ENCODE assay signal across 9 mouse cellular contexts in the genomic region with DNA sequence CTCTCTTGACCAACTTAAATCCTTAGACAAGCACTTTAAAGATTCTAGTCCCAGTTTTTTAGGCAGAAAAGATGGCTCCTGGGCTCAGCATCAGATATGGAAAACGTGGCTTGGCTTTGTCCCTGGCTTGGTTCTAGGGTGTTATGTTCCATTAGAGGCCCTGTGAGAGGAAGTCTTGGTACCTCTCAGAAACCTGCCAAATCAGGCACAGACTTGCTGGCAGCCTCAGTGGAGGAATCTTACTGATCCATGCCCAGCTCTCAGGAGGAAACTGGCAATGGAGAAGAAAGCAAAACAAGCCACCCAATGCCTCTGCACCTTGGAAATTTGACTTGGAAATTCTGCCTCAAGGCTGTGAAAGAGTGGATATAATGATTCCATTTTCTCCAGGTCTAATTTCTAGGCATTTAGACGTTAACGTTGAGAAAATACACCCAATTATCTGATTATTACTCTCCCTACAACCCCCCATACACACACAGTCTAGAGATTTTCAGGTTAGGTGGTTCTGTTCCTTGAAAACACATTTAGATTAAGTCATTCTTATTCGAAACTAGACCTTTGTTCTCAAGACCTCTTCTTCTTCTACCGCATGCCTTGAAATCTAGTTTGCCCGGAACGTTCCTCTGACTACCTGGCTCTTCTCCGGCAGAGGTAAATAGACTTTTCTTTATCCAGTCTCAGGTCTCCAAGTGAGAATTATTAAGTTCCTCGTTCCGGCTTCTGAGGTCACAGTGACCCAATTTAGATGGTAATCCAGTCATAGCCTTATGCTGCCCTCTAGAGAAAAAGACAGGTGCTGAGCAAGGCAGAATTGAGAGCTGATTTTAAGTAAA. TPM values are rescaled to one million over a fixed set of nuclear protein-coding genes. Genes with fewer than 3 reads are reported as not detected.
DNase-seq lines count a peak whose midpoint lies in the region; ATAC-seq lines count a peak whose summit lies in the region.
"Had no signal": no experiment of that assay in that cellular context is flagged by ENCODE, and none has a peak within 500 bp of the region (broad histone marks: within the 10 kb centered on the region; RNA-seq: fewer than 3 reads in every experiment).

No protein-coding gene starts in this region.

- no peaks in the 10 kb centered on the region for H3K36me3 ChIP-seq in neural tube, embryonic 11.5 days (ENCODE audit: control insufficient read depth, insufficient read depth, low read length)

- no peaks in the 10 kb centered on the region for H3K27me3 ChIP-seq in neural tube, embryonic 11.5 days (ENCODE audit: control insufficient read depth, insufficient read depth, low read length)
- H3K27me3 ChIP-seq: liver, embryonic 13.5 days had no signal

- ATAC-seq in frontal cortex, adult (ENCODE audit: low TSS enrichment), result peak; percentile 90
- peak; percentile 58; the same call in 1 of the 2 replicates for ATAC-seq in neural tube, embryonic 11.5 days (ENCODE audit: insufficient read depth, low FRiP score, low TSS enrichment)

- H3K9ac ChIP-seq in neural tube, embryonic 11.5 days (ENCODE audit: low read length), result no peak overlapping the region
- H3K9ac ChIP-seq: liver, embryonic 13.5 days had no signal

- no peaks in the 10 kb centered on the region for H3K9me3 ChIP-seq in neural tube, embryonic 11.5 days (ENCODE audit: control insufficient read depth, low read length)
- H3K9me3 ChIP-seq: liver, embryonic 13.5 days had no signal

- H3K27ac ChIP-seq in neural tube, embryonic 11.5 days (ENCODE audit: low read depth, low read length), result 0 out of 2 replicates have a peak overlapping the region, but pooled peaks have one; percentile 44
- H3K27ac ChIP-seq: liver, embryonic 13.5 days had no signal

- H3K4me2 ChIP-seq in neural tube, embryonic 11.5 days (ENCODE audit: low read depth), result no peak overlapping the region
- H3K4me2 ChIP-seq: liver, embryonic 13.5 days had no signal

- H3K4me3 ChIP-seq in neural tube, embryonic 11.5 days (ENCODE audit: low read depth, low read length), result no peak overlapping the region
- H3K4me3 ChIP-seq: liver, embryonic 13.5 days had no signal

- 0 out of 2 replicates have a peak, but pooled peaks cover 2% of the 10 kb centered on the region for H3K4me1 ChIP-seq in neural tube, embryonic 11.5 days (ENCODE audit: control insufficient read depth, insufficient read depth, low read length)
- H3K4me1 ChIP-seq: liver, embryonic 13.5 days had no signal

- WGBS in neural tube, embryonic 11.5 days, result 48% methylated on average over 10 of the region's 10 CpGs

- no peak for DNase-seq in frontal cortex, postnatal 25 days (ENCODE audit: low spot score in 2 of 2)
- peak; percentile 53 for DNase-seq in ES-CJ7 (ENCODE audit: low read depth, low spot score)
- DNase-seq in embryo, embryonic 11 days, result peak; percentile 83
- DNase-seq in heart, postnatal 4 days, result peak; percentile 39
- DNase-seq in kidney, postnatal 36 days, result peak; percentile 53 to 59
- DNase-seq in neural tube, embryonic 11.5 days (ENCODE audit: low spot score), result peak; percentile 46
- no peak for DNase-seq in ovary, postnatal 36 days (ENCODE audit: low spot score)
- DNase-seq: liver, embryonic 13.5 days had no signal

RNA-seq across cellular contexts. Expression of a gene that starts 7.6 kb away (rescaled TPM):
- 1 to 10 TPM; 6.9 to 7.0 TPM for total RNA-seq in heart, postnatal 4 days (2021)
- 11.9 and 12.3 TPM in 2 replicates for polyA plus RNA-seq in neural tube, embryonic 11.5 days (2014; fragmentation: Nextera tagmentation; extraction: Ambion mirVana)

RNA-seq across cellular contexts. Expression of a gene that starts 29.6 kb away (rescaled TPM):
- total RNA-seq in heart, postnatal 4 days (2021), result 10 to 100 TPM; 12.4 to 16.9 TPM
- polyA plus RNA-seq in neural tube, embryonic 11.5 days (2014; fragmentation: Nextera tagmentation; extraction: Ambion mirVana), result 31.9 and 33.2 TPM in 2 replicates

RNA-seq across cellular contexts. Expression of a gene that starts 49.0 kb away (rescaled TPM):
- total RNA-seq in heart, postnatal 4 days (2021), result under 1 TPM; 0.36 to 0.50 TPM
- polyA plus RNA-seq in neural tube, embryonic 11.5 days (2014; fragmentation: Nextera tagmentation; extraction: Ambion mirVana), result 0.38 and 0.58 TPM in 2 replicates

Comparison
In these comparisons a context has a peak if more than half of its experiments do, and no peak if none do; other contexts are left out.
1. DNase-seq: peak in ES-CJ7 (single experiment), embryo, embryonic 11 days (single experiment), heart, postnatal 4 days (single experiment), kidney, postnatal 36 days (2 of 2) and neural tube, embryonic 11.5 days (single experiment); none in frontal cortex, postnatal 25 days (0 of 2) and ovary, postnatal 36 days (single experiment).